ENCODE assay signal across 8 mouse cellular contexts in genomic region chr11:6273607-6274006, GRCm38 (mm10). TPM values are rescaled to one million over a fixed set of nuclear protein-coding genes. Genes with fewer than 3 reads are reported as not detected.
DNase-seq lines count a peak whose midpoint lies in the region; ATAC-seq lines count a peak whose summit lies in the region.

No protein-coding gene starts in this region.

- peaks cover 7% of the 10 kb centered on the region; the same call in 1 of the 2 replicates for H3K36me3 ChIP-seq in lung, embryonic 16.5 days (ENCODE audit: control insufficient read depth, insufficient read depth, low read length)
- H3K36me3 ChIP-seq in forebrain, embryonic 12.5 days (replicated peaks) = peaks cover 30% of the 10 kb centered on the region
- H3K36me3 ChIP-seq in neural tube, embryonic 15.5 days = peaks cover 26% of the 10 kb centered on the region

- H3K9me3 ChIP-seq in lung, embryonic 16.5 days (ENCODE audit: control insufficient read depth, low read length) = no peaks in the 10 kb centered on the region
- no peaks in the 10 kb centered on the region for H3K9me3 ChIP-seq in forebrain, embryonic 12.5 days
- H3K9me3 ChIP-seq in neural tube, embryonic 15.5 days (replicated peaks) = no peaks in the 10 kb centered on the region

- DNase-seq in lung, postnatal 4 days = no peak
- DNase-seq in kidney, postnatal 25 days = peak; percentile 30 to 55
- DNase-seq in spleen, adult 18-20 months = no peak
- DNase-seq in right cerebral cortex, postnatal 25 days = no peak
- no peak for DNase-seq in layer of hippocampus, postnatal 14 days (ENCODE audit: low spot score in 2 of 2)

- H3K27me3 ChIP-seq in lung, embryonic 16.5 days (ENCODE audit: control insufficient read depth, insufficient read depth, low read depth, low read length) = no peaks in the 10 kb centered on the region
- no peaks in the 10 kb centered on the region for H3K27me3 ChIP-seq in forebrain, embryonic 12.5 days
- no peaks in the 10 kb centered on the region for H3K27me3 ChIP-seq in neural tube, embryonic 15.5 days (replicated peaks)

- H3K27ac ChIP-seq in lung, embryonic 16.5 days (ENCODE audit: low read length) = no peak overlapping the region
- no peak overlapping the region for H3K27ac ChIP-seq in forebrain, embryonic 12.5 days
- H3K27ac ChIP-seq in neural tube, embryonic 15.5 days (replicated peaks) = no peak overlapping the region

- peaks cover 16% of the 10 kb centered on the region for H3K4me1 ChIP-seq in lung, embryonic 16.5 days (replicated peaks; ENCODE audit: control insufficient read depth, insufficient read depth, low read length)
- peaks cover 27% of the 10 kb centered on the region for H3K4me1 ChIP-seq in forebrain, embryonic 12.5 days
- H3K4me1 ChIP-seq in neural tube, embryonic 15.5 days = peaks cover 31% of the 10 kb centered on the region

- H3K4me2 ChIP-seq in lung, embryonic 16.5 days (ENCODE audit: low read depth, low read length) = peak overlapping the region; percentile 87
- H3K4me2 ChIP-seq in forebrain, embryonic 12.5 days = peak overlapping the region; percentile 87
- H3K4me2 ChIP-seq in neural tube, embryonic 15.5 days = peak overlapping the region; percentile 81

- no peak for ATAC-seq in lung, embryonic 16.5 days (ENCODE audit: low read depth)
- ATAC-seq in forebrain, embryonic 12.5 days (ENCODE audit: low FRiP score) = no peak
- ATAC-seq in neural tube, embryonic 15.5 days (ENCODE audit: low FRiP score) = no peak

- WGBS in lung, embryonic 16.5 days = 36% methylated on average over 11 of the region's 11 CpGs
- 68% methylated on average over 11 of the region's 11 CpGs for WGBS in forebrain, embryonic 12.5 days
- 62% methylated on average over 11 of the region's 11 CpGs for WGBS in neural tube, embryonic 15.5 days

- H3K9ac ChIP-seq in lung, embryonic 16.5 days (ENCODE audit: low read length) = peak overlapping the region; percentile 91
- H3K9ac ChIP-seq in forebrain, embryonic 12.5 days = peak overlapping the region; percentile 96
- peak overlapping the region; percentile 92 for H3K9ac ChIP-seq in neural tube, embryonic 15.5 days (replicated peaks)

- H3K4me3 ChIP-seq in lung, embryonic 16.5 days (ENCODE audit: low read length) = peak overlapping the region; percentile 87
- H3K4me3 ChIP-seq in forebrain, embryonic 12.5 days (replicated peaks) = peak overlapping the region; percentile 99
- H3K4me3 ChIP-seq in neural tube, embryonic 15.5 days (replicated peaks) = peak overlapping the region; percentile 97

RNA-seq across cellular contexts. Expression of gene Tmed4, which starts 1.1 kb away (rescaled TPM):
- polyA plus RNA-seq in lung, embryonic 16.5 days (2015; fragmentation: Nextera tagmentation; extraction: Ambion mirVana) = 99.9 and 104 TPM in 2 replicates
- 151 TPM in 2 replicates for polyA plus RNA-seq in forebrain, embryonic 12.5 days (2016; fragmentation: Nextera tagmentation; extraction: Ambion mirVana)
- 110 and 114 TPM in 2 replicates for polyA plus RNA-seq in neural tube, embryonic 15.5 days (2015; fragmentation: Nextera tagmentation; extraction: Ambion mirVana)
- total RNA-seq in layer of hippocampus, postnatal 14 days (2021) = 10 to 100 TPM; 82.4 to 83.1 TPM

RNA-seq across cellular contexts. Expression of gene Ddx56, which starts 6.0 kb away (rescaled TPM):
- polyA plus RNA-seq in lung, embryonic 16.5 days (2015; fragmentation: Nextera tagmentation; extraction: Ambion mirVana) = 79.0 and 80.8 TPM in 2 replicates
- polyA plus RNA-seq in forebrain, embryonic 12.5 days (2016; fragmentation: Nextera tagmentation; extraction: Ambion mirVana) = 97.4 TPM in 2 replicates
- 70.7 and 77.2 TPM in 2 replicates for polyA plus RNA-seq in neural tube, embryonic 15.5 days (2015; fragmentation: Nextera tagmentation; extraction: Ambion mirVana)
- 10 to 100 TPM; 44.9 to 47.5 TPM for total RNA-seq in layer of hippocampus, postnatal 14 days (2021)

RNA-seq across cellular contexts. Expression of gene Ogdh, which starts 17.8 kb away (rescaled TPM):
- polyA plus RNA-seq in lung, embryonic 16.5 days (2015; fragmentation: Nextera tagmentation; extraction: Ambion mirVana) = 113 and 114 TPM in 2 replicates
- 87.7 and 96.4 TPM in 2 replicates for polyA plus RNA-seq in forebrain, embryonic 12.5 days (2016; fragmentation: Nextera tagmentation; extraction: Ambion mirVana)
- 129 and 135 TPM in 2 replicates for polyA plus RNA-seq in neural tube, embryonic 15.5 days (2015; fragmentation: Nextera tagmentation; extraction: Ambion mirVana)
- total RNA-seq in layer of hippocampus, postnatal 14 days (2021) = 100 to 1,000 TPM; 252 to 261 TPM

RNA-seq across cellular contexts. Expression of gene Npc1l1, which starts 43.7 kb away (rescaled TPM):
- polyA plus RNA-seq in lung, embryonic 16.5 days (2015; fragmentation: Nextera tagmentation; extraction: Ambion mirVana) = 0.06 TPM in 1 of 2 replicates, not detected in the other
- not detected in 2 replicates for polyA plus RNA-seq in forebrain, embryonic 12.5 days (2016; fragmentation: Nextera tagmentation; extraction: Ambion mirVana)
- polyA plus RNA-seq in neural tube, embryonic 15.5 days (2015; fragmentation: Nextera tagmentation; extraction: Ambion mirVana) = 0.09 and 0.11 TPM in 2 replicates
- under 1 TPM; 0.23 to 0.24 TPM for total RNA-seq in layer of hippocampus, postnatal 14 days (2021)

Comparison
In these comparisons a context has a peak if more than half of its experiments do, and no peak if none do; other contexts are left out.
1. DNase-seq: peak in kidney, postnatal 25 days (2 of 2); none in lung, postnatal 4 days (0 of 2), spleen, adult 18-20 months (0 of 2), right cerebral cortex, postnatal 25 days (single experiment) and layer of hippocampus, postnatal 14 days (0 of 2).
2. Peak in every context shown above with its lines, with median percentiles within 50 percentile points of each other: H3K4me2 ChIP-seq, H3K4me3 ChIP-seq and H3K9ac ChIP-seq.